Mouse (Mus musculus): ENCODE data around the gene Gm17018. TPM values are rescaled to one million over a fixed set of nuclear protein-coding genes. Genes with fewer than 3 reads are reported as not detected.

Gm17018 gene
- total RNA-seq, 4 experiments from 2014 or later, result 60.3 to 75.7 (median 69.0) TPM

GRCm38 (mm10) chr19:45622144-45622543 lies 61.7 kb downstream of the Gm17018 start:
- DNase-seq (ENCODE audit: low spot score in 2 of 2), result no peak

DNA sequence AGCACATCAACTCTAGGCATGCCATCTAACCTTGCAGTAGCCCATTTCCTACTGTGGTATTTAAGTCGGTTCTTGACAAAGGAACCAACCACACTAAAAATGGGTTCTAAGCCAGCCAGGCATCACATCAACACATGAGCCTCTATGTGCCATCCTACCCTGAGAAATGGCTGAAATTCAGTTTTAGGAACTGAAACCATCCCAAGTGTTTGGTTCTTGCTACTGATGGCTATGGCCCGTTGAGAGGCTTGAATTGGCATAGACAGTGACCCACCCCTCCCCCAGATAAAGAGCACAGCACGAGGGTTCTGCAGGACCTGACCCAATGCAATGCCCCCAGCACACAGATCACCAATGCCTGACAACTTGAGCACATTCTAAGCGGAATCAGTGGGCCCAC lies 63.3 kb downstream of the Gm17018 start:
- no peak for DNase-seq (ENCODE audit: low spot score in 2 of 2)

- DNase-seq (ENCODE audit: low spot score in 2 of 2), result no peak
Measured at GRCm38 (mm10) chr19:45627036-45627435, 66.6 kb downstream of the Gm17018 start.

- no peak for DNase-seq (ENCODE audit: low spot score in 2 of 2)
Measured at GRCm38 (mm10) chr19:45628649-45629048, 68.2 kb downstream of the Gm17018 start.

DNA sequence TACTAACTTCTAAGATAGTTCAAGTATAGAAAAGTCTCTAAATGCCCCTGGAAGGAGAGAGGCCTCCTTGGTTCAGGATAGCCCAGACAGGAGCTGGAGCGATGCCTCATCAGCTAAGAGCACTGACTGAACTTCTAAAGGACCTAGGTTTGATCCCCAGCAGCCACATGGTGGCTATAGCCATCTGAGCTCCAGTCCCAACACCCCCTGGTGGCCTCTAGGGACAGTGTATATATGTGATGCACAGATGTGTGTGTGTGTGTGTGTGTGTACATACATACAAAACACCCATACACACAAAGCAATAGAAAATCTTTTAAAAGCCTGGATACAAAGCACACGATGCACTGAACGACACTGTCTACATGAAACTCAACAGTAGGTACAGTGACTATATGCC lies 68.8 kb downstream of the Gm17018 start:
- DNase-seq (ENCODE audit: low spot score in 2 of 2), result no peak

Other genes starting within 250 kb of the Gm17018 start
- gene Btrc, start 196.9 kb upstream of the Gm17018 start, total RNA-seq (2022), result 100 to 1,000 TPM in 1 of 4 experiments, 10 to 100 TPM in 3; 95.8 to 104 (median 97.6) TPM
- gene Poll, start 84 bp upstream of the Gm17018 start, total RNA-seq (2022), result 10 to 100 TPM in 2 of 4 experiments, 1 to 10 TPM in 2; 9.3 to 11.4 (median 10.6) TPM
- 10 to 100 TPM; 38.2 to 42.3 (median 39.7) TPM for gene Fbxw4, start 99.7 kb downstream of the Gm17018 start, total RNA-seq (2022)
- not detected for gene Fgf8, start 182.3 kb downstream of the Gm17018 start, total RNA-seq (2022)
- 1 to 10 TPM; 4.7 to 6.8 (median 5.7) TPM for gene Npm3, start 189.0 kb downstream of the Gm17018 start, total RNA-seq (2022)
- gene Mgea5, start 223.2 kb downstream of the Gm17018 start, total RNA-seq (2022), result 100 to 1,000 TPM; 142 to 157 (median 154) TPM